Mouse (Mus musculus) cortical plate, adult 2 months (tissue): ENCODE data around the gene Gse1. TPM values are rescaled to one million over a fixed set of nuclear protein-coding genes. Genes with fewer than 3 reads are reported as not detected.

ENCODE experiments used
- H3K27ac ChIP-seq: fragments of 200-500 bp; 2 replicates; pipeline ENCODE4 v1.5.1; 2012; ENCODE audit warnings: low read length, control low read depth, inconsistent platforms; ENCODE audit not compliant: insufficient read depth
- H3K4me1 ChIP-seq: fragments of 200-500 bp; 2 replicates; pipeline ENCODE4 v1.6.1; 2011; ENCODE audit warnings: low read length; ENCODE audit not compliant: control insufficient read depth, insufficient read depth
- H3K4me3 ChIP-seq: fragments of 200-500 bp; 2 replicates; pipeline ENCODE4 v1.5.1; 2011; ENCODE audit warnings: mild to moderate bottlenecking, low read length, control low read depth; ENCODE audit not compliant: insufficient read depth
- CTCF ChIP-seq: fragments of 200-500 bp; IDR thresholded peaks from 2 replicates; pipeline ENCODE4 v1.5.1; 2011; ENCODE audit warnings: mild to moderate bottlenecking, control low read depth, low read length; ENCODE audit not compliant: insufficient read depth; ENCODE audit errors: extremely low read depth
- POLR2A ChIP-seq: fragments of 200-500 bp; IDR thresholded peaks from 2 replicates; pipeline ENCODE4 v1.6.1; 2011; ENCODE audit warnings: mild to moderate bottlenecking, low read length, control low read depth; ENCODE audit not compliant: insufficient read depth; ENCODE audit errors: extremely low read depth
- polyA plus RNA-seq: library from polyadenylated mRNA; depleted of rRNA; stranded (reverse); fragments of >200 nt; gene quantifications from 2 replicates; pipeline ENCODE4 v1.2.3, GENCODE M21; 2012

Gene Gse1
- polyA plus RNA-seq, 1 experiment: 41.0 TPM

DNA sequence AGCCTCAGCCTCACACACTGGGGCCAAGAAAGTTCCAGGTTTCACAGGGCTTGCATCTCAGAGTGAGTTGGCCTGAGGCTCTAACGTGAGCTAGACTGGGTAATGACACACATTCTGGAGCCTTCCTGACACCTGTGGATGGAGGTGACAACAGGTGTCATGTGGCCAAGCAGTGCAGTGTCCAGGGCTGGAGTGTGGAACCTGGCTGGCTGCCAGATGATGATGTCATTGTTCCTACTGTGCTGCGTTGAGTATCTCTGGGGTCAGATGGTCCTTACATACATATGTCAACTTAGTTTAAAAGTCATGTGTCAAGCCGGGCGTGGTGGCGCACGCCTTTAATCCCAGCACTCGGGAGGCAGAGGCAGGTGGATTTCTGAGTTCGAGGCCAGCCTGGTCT is 51.2 kb downstream of the Gse1 start:
- Histone ChIP-seq H3K4me1 (peaks cover 4% of the 10 kb centered on the region; the same call in 1 of the 2 replicates), H3K27ac (no peak overlapping the region), H3K4me3 (no peak overlapping the region)
- TF ChIP-seq POLR2A (no peak), CTCF (no peak)

DNA sequence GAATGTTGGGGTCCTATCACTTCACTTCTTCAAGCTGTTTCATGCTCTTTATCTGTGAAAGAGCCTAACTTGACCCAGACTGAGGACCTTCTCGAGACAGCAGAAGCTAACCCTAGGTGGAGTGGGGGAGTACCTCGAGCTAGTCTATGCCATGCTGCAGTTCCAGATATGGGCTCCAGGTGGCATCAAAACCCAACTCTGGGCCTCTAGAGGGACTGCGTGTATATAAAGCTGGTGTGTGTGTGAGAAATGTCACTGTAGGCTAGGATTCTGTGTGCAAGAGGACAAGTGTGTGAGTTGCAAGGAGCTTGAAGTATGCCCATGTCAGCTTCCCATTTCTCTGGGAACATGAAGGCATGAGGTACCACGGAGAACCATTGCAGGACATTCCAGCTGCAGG is 53.2 kb downstream of the Gse1 start:
- TF ChIP-seq CTCF: peak; percentile 97
- no peak for TF ChIP-seq POLR2A
- Histone ChIP-seq H3K4me1 (peaks cover 10% of the 10 kb centered on the region; the same call in 1 of the 2 replicates), H3K4me3 (no peak overlapping the region), H3K27ac (no peak overlapping the region)

DNA sequence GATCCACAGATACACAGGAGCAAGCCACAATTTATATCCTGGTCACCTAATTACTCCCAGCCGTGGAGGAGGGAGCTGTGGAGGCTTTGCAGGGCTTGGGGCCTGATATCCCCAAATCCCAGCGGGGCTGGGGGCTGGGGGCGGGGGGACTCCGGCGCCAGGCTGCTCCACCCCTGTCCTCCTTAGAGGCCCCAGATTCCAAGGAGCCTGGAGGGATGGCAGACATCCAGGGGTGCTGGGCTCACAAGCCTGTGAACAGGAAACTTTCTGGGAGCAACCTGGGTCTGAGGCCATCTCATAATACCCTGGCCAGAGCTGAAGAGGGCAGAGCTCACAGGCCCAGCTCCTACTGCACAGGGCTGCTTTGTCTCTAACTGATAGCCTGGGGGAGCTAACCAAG is 54.2 kb downstream of the Gse1 start:
- H3K4me1 ChIP-seq: peaks cover 10% of the 10 kb centered on the region; the same call in 1 of the 2 replicates
- H3K4me3 ChIP-seq: no peak overlapping the region
- no peak overlapping the region for H3K27ac ChIP-seq
- TF ChIP-seq POLR2A: no peak
- no peak for TF ChIP-seq CTCF

DNA sequence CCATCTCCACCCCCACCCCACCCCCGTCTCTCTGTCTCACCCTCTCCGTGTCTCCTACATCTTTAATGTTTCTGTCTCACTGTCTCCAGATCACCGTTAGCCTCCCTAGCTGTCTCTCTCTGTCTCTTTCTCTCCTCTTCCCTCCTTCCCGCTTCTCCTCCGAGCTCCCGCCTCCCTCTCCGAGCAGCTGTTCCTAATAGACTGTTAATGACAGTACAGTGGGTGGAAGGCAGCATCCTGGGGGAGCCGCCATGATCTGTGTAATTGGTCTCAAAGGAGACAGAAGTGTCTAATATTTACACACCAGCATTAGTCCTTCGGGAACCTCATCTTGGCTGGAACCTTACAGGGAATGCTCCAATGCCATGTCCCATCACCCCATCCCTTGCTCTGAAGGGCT is 56.0 kb downstream of the Gse1 start:
- H3K4me1 ChIP-seq: peaks cover 13% of the 10 kb centered on the region
- H3K27ac ChIP-seq: no peak overlapping the region
- H3K4me3 ChIP-seq: no peak overlapping the region
- no peak for TF ChIP-seq CTCF
- no peak for TF ChIP-seq POLR2A

DNA sequence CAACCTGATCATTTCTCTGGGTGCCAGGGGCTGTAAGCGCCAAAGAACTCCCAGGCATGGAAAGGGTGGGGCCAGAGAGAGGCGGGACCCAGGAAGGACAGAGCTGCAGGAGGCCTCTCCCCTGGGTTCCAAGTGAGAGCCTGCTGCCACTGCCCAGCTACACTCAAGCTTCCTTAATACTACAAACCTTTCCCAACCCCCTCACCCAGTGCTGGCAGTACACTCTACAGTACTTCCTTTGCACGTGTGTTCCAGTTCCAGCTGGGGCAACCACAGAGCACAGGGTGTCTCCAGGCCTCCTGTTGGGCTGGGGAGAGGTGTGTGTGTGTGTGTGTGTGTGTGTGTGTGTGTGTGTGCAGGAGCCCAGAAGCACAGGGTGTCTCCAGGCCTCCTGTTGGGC is 56.8 kb downstream of the Gse1 start:
- TF ChIP-seq POLR2A (no peak), CTCF (no peak)
- H3K4me3 ChIP-seq: no peak overlapping the region
- H3K27ac ChIP-seq: no peak overlapping the region
- H3K4me1 ChIP-seq: peaks cover 14% of the 10 kb centered on the region

DNA sequence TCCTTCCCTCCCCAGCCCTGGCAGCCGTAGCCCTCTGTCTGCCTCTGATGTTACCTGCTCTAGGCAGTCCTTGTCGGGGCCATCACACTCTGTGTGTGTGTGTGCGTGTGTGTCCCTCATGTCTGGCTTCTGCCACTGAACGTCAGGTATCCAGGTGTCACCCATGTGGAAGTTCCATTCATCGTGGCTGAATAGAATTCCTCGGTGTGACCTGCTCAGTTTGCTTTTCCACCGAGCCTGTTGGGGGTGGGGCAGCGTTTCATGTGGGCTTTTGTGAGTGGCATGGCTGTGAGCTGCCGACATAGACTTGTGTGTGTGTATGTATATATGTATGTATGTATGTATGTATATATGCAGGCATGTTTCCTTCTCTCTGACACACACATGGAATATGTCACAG is 57.6 kb downstream of the Gse1 start:
- peaks cover 14% of the 10 kb centered on the region for H3K4me1 ChIP-seq
- no peak overlapping the region for H3K27ac ChIP-seq

DNA sequence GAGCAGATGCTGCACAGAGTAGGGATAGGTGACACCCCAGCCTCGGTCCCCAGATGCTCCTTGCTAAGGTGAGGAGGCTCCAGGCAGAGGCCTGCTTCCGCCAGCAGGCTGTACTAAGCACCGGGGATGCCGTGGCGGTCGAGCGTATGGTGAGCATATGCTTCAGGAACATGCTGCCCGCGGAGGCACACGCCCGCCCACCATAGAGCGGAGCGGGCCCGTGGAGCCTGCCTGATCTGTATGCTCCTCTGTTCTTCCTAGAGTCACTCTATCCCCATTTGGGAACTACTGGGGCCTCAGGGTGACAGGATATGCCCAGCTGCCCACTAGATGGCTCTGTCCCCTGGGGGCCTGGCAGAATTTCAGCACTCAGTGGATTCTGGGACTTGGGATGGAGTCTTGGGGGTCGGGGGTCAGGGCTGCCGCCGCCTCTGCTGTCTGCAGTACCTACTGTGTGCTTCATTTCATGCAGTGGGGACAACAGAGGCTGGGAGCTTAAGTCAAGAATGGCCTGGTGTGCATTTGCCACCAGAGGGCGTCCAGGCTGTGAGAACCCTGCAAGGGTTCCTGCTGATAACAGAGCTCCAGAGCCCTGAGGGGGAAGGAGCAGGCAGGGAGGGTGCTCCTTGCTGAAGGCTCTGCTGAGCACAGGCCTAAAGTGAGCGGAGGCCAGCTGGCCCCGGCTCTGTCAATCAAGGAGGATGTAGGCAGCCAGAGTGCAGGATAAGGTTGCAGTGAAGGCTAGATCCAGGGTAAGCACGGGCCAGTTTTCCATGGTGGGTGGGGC is 60.1 kb downstream of the Gse1 start:
- Histone ChIP-seq H3K4me3 (no peak overlapping the region), H3K4me1 (peaks cover 22% of the 10 kb centered on the region), H3K27ac (no peak overlapping the region)
- peak; percentile 61 for TF ChIP-seq CTCF
- TF ChIP-seq POLR2A: no peak

More for the DNA sequence above, 57.6 kb downstream of the Gse1 start:
- no peak for TF ChIP-seq POLR2A
- TF ChIP-seq CTCF: no peak
- H3K4me3 ChIP-seq: no peak overlapping the region

DNA sequence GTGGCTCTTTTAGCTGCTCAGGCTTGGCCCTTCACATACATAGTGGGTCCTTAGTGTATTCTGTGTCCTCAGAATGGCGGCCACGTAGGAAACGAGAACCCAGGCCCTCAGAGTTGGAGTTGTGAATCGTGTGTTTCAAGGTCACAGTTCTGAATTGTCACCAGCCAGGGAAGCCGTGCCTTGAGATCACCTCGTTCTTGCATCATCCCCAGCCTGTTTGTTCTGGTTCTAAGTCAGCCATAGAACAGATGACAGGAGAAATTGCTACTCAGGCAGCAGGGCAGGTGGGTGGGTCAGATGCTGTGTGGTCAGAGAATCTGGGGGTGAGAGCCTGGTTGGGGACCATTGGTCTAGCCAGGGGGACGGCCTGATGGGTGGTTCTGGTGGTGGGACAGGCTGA is 60.9 kb downstream of the Gse1 start:
- no peak overlapping the region for H3K27ac ChIP-seq
- no peak overlapping the region for H3K4me3 ChIP-seq
- TF ChIP-seq CTCF: no peak
- no peak for TF ChIP-seq POLR2A
- H3K4me1 ChIP-seq: peaks cover 20% of the 10 kb centered on the region

DNA sequence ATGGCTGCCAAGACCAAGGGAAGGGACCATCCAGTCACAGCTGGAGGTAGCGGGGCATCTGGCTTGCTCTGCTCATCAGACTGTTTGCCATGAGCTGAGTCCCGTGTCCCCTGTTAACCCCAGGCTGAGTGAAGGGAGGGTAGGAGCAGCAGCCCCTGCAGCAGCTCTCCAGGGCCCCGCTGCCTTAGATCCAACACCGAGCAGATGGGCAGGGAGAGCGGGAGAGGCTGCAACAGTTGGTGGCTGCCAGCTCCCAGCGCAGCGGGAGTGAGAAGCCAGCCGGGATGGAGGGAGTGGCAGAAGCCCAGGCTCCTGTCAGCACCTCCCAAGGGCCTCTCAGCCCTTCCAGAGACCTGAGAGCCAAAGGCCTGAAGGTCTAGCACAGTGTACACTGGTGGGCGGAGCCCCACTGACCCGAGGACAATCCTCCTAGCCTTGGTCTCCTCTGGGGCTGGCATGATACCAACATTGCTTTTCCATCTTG is 61.5 kb downstream of the Gse1 start:
- TF ChIP-seq CTCF: no peak
- TF ChIP-seq POLR2A: no peak
- no peak overlapping the region for H3K4me3 ChIP-seq
- H3K4me1 ChIP-seq: peaks cover 17% of the 10 kb centered on the region

DNA sequence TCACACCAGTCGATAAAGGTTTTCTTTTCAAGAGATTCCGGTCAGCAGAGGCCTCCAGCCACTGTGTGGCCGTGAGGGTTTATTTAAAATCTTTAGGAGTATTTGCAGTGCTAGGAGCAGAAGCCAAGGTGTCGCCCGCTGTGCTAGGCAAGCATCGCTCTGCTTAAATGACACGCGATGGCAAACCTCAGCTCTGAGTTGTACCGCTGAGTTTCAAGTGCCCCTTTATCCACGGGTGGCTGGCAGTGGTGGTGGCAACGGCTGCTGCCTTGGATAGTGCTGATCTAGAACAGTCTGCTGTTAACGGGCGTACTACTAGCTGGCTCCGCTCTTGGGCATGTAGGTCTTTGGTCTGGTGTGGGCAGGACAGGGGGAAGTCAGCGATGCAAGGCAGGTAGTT is 62.4 kb downstream of the Gse1 start:
- TF ChIP-seq POLR2A (no peak), CTCF (no peak)
- Histone ChIP-seq H3K4me1 (peaks cover 15% of the 10 kb centered on the region), H3K4me3 (no peak overlapping the region), H3K27ac (no peak overlapping the region)

More for the DNA sequence above, 61.5 kb downstream of the Gse1 start:
- no peak overlapping the region for H3K27ac ChIP-seq
